Mouse (Mus musculus): ENCODE measurements at regions not wholly inside any gene's neighbourhood (a gene's known extent, or its start where the extent isn't known, plus 50 kb on each side); places are given as distances from the start of the nearest gene placed in this dataset.

- TF ChIP-seq CTCF (IDR thresholded peaks at IDR 0.05; ENCODE audit: low read depth) (no peak), EP300 (optimal IDR thresholded peaks at IDR 0.05) (no peak)
These were observed 206.0 kb upstream of the Hs6st1 start for GRCm38 (mm10) chr1:35862196-35862595.

All from stomach, postnatal 0 days (tissue).